Mouse (Mus musculus) B cell, adult 62 days (primary cell): ENCODE results near the gene Dnajc7. TPM values are rescaled to one million over a fixed set of nuclear protein-coding genes. Genes with fewer than 3 reads are reported as not detected.

Experiments used
- total RNA-seq: library from RNA; stranded (reverse); gene quantifications from 4 replicates; pipeline ENCODE4 v1.2.4, GENCODE M21; 2023

Dnajc7 gene
- 374 to 427 TPM (median 395 TPM) in 4 replicates for total RNA-seq

DNA sequence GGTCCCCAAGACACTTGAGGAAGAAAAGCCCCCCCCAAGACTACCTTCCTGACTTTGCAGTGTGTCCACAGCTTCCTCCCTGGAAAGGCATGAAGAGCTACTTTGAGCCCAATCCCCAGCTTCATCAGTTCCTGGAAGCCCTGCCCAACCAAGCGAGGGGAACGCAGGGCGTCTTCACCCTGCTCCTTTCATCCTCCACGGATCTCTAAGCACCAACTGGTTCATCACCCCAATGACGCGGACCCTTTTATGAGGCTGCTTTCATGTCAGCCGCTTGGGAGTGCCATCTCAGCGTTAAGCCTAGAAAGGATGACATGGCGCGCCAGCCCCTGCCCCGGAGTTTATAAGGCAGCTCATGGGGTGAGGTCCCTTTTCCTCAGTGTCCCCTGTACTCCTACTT lies at the start of gene Dnajc7:
Dnajc7 (minus strand) TSS at position 187 of the 400 bp plus-strand sequence.

DNA sequence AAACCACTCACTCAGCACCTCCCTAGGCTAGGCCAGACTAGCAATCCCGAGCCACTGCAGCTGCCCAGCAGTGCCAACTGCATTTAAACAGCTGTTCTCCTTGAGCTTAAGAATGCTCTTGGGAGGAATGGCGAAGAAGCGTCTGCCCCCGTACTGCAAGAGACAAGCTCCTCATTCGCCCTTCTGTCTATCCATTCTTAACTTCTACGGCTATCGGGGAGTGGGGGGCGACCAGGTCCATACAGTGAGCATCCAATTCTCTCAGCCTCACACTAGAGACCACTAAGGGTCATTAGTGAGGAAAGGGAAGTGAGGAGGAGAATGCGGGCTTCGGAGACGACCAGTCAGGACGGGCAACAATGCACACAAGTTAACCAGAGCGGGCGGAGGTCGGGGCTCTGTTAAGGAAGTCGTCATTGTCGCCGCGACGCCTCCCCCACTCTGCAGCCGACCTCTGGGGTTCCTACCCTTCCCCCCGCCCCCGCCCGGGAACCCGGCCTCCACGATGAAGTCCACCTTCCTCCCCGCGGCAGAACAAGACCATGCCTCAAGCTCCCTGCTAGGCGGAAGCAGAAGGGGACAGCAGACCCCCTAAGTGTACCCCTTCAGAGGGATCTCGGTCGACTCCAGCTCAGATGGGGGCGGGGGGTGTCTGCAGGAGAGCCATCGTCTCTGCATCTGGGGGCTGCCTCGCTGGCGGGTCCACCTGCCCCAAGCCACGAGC lies 1.0 kb downstream of the Dnajc7 start, which contains the start of gene Nkiras2:
Nkiras2 (plus strand) TSS at position 484 of the 724 bp plus-strand sequence.

DNA sequence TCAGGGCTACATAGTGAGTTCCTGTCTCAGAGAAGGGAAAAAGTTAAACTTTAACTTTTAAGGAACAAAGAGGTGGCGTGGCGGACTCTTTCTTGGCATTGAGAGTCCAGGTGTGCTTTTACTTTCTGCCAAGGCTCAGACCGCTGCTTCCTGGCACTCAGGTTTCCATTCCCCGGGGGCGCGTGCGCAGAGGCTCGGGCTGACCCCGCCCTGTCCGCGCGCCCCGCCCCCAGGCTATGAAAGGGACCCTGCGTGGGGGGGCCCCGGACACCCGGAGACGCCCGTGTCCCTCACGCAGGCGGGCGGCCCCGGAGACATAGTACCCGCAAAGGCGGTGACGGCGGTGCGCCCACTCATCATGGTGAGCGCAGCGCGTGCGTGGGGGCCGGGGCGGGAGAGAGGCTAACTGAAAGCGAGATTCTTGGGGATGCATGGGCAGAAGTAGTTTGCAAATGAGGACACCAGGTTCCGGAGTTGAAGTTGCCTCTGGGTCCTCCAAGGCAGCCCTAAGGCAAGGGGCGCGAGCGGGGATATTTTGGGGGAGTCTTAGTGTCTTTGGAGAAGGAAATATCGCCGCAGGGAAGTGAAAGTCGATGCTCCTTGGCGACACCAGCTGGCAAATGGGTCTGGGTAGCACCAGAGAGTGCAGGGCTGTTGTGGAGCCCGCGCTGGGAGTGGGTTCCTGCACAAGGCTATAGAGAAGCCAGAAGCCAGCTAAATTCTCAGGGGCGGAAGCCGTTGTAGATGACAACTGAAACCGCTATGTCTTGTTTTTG lies 45.1 kb downstream of the Dnajc7 start, which contains the start of gene Cnp:
Cnp (plus strand) TSS at position 197 of the 776 bp plus-strand sequence.

DNA sequence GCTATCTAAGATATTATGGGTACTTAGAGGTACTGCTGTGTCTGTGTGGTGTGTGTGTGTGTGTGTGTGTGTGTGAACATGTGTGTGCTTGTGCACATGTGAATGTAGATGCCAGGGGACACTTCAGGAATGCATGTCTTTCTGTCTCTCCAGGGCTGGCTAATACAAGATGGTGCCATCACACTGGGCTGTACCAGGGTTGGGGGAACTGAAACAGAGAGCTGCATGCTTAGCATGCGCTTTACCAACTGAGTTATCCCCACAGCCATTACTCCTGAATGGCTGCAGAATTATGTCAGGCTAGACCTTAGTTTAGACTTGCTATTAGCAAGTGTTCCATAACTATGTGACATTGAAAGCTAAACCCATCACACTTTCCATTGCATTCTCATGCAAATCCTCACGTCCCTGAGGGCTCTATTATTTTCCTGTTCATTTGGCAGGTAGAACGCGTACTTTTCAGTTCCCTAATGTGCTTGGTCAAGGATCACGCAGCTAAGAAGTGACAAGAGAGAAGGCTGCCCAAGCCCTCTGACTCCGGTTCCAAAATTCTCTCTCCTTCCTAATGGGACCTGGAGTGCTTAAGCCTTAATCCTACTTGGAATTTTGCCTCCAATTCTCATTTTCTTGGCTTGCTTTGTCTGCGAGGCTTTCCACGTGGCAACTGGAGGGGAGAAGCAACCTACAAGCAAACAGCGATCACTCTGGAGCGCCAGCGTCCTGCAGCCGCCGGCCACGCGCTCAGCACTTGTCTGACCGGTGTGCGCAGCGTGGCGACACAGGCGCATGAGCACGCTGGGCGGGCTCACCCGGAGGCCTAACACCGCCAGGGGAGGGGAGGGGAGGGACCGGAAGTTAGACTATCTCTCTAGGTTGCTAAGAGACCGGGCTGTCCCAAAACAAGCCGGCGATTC lies 74.9 kb downstream of the Dnajc7 start, which contains the start of gene Ttc25:
Ttc25 (plus strand) TSS at position 776 of the 914 bp plus-strand sequence.

Other genes starting within 250 kb of the Dnajc7 start
- 16.0 to 25.3 TPM (median 21.5 TPM) in 4 replicates for gene Jup, start 222.4 kb downstream of the Dnajc7 start, total RNA-seq
- not detected in 4 replicates for gene P3h4, start 205.3 kb downstream of the Dnajc7 start, total RNA-seq
- gene Fkbp10, start 204.5 kb downstream of the Dnajc7 start, total RNA-seq: not detected in 4 replicates
- gene Nt5c3b, start 178.4 kb downstream of the Dnajc7 start, total RNA-seq: 53.2 to 65.6 TPM (median 58.2 TPM) in 4 replicates
- gene Klhl10, start 178.3 kb downstream of the Dnajc7 start, total RNA-seq: 1.5 to 2.8 TPM (median 2.3 TPM) in 4 replicates
- 20.2 to 23.6 TPM (median 21.0 TPM) in 4 replicates for gene Klhl11, start 147.4 kb downstream of the Dnajc7 start, total RNA-seq
- gene Acly, start 92.2 kb downstream of the Dnajc7 start, total RNA-seq: 153 to 164 TPM (median 163 TPM) in 4 replicates
- 0.39 to 1.3 TPM (median 0.70 TPM) in 4 replicates for gene Ttc25, start 74.6 kb downstream of the Dnajc7 start, total RNA-seq
- gene Cnp, start 45.3 kb downstream of the Dnajc7 start, total RNA-seq: 146 to 163 TPM (median 154 TPM) in 4 replicates
- 18.9 to 25.1 TPM (median 22.7 TPM) in 4 replicates for gene Nkiras2, start 924 bp downstream of the Dnajc7 start, total RNA-seq
- not detected in 4 replicates for gene Zfp385c, start 72.3 kb upstream of the Dnajc7 start, total RNA-seq
- gene Dhx58, start 84.1 kb upstream of the Dnajc7 start, total RNA-seq: 14.2 to 20.9 TPM (median 18.3 TPM) in 4 replicates
- gene Kat2a, start 92.3 kb upstream of the Dnajc7 start, total RNA-seq: 36.7 to 39.7 TPM (median 38.7 TPM) in 4 replicates
- not detected in 4 replicates for gene Hspb9, start 93.7 kb upstream of the Dnajc7 start, total RNA-seq
- 123 to 134 TPM (median 127 TPM) in 4 replicates for gene Rab5c, start 118.0 kb upstream of the Dnajc7 start, total RNA-seq
- gene Kcnh4, start 139.8 kb upstream of the Dnajc7 start, total RNA-seq: 8.1 to 10.4 TPM (median 9.4 TPM) in 4 replicates
- gene Hcrt, start 142.8 kb upstream of the Dnajc7 start, total RNA-seq: not detected in 4 replicates
- 21.1 to 24.9 TPM (median 23.1 TPM) in 4 replicates for gene Ghdc, start 150.8 kb upstream of the Dnajc7 start, total RNA-seq
- 63.6 to 80.0 TPM (median 72.1 TPM) in 4 replicates for gene Stat5b, start 230.6 kb upstream of the Dnajc7 start, total RNA-seq
- gene Stat5a, start 239.2 kb upstream of the Dnajc7 start, total RNA-seq: 37.4 to 39.2 TPM (median 38.4 TPM) in 4 replicates